Mouse (Mus musculus) macrophage (primary cell): ENCODE data around the gene Sugct. TPM values are rescaled to one million over a fixed set of nuclear protein-coding genes. Genes with fewer than 3 reads are reported as not detected.
A peak's percentile ranks its signal among the peaks of the same experiment; 100 is the strongest.

Experiments
- H3K27ac ChIP-seq: fragments of 350-480 bp; formaldehyde crosslinking; 2 replicates; pipeline ENCODE4 v1.9.0; 2021
- H3K36me3 ChIP-seq: fragments of 350-480 bp; formaldehyde crosslinking; 2 replicates; pipeline ENCODE4 v1.9.0; 2021; ENCODE audit errors: inconsistent target
- H3K4me3 ChIP-seq: fragments of 350-480 bp; formaldehyde crosslinking; 2 replicates; pipeline ENCODE4 v1.9.0; 2021; ENCODE audit errors: inconsistent target
- H3K79me2 ChIP-seq: fragments of 350-480 bp; formaldehyde crosslinking; 2 replicates; pipeline ENCODE4 v1.9.0; 2021; ENCODE audit errors: inconsistent target
- WGBS: methylation state at CpG from one replicate; pipeline ENCODE4 v1.1.7; 2026; ENCODE audit warnings: inconsistent platforms; ENCODE audit not compliant: missing documents; 5-methylcytosine and 5-hydroxymethylcytosine counted together
- polyA plus RNA-seq: library from polyadenylated mRNA; stranded (reverse); fragments of 250-400 nt; gene quantifications from 3 replicates; pipeline ENCODE4 v1.2.4, GENCODE M21; 2018; ENCODE audit warnings: inconsistent platforms
- total RNA-seq, 78 experiments: library from RNA; depleted of rRNA; stranded (reverse); fragments of 250-400 nt; gene quantifications; 1 replicate in 9 of 78; 2 replicates in 24 of 78; 3 replicates in 43 of 78; 4 replicates in 2 of 78; pipeline ENCODE4 v1.2.4; 2018; ENCODE audit warnings: inconsistent platforms in 56 of 78

Gene Sugct
- total RNA-seq (2018; cell fraction: chromatin; rRNA removed), result 10 to 100 TPM in 4 of 26 experiments, 1 to 10 TPM in 22; 3.5 to 16.3 (median 7.4) TPM
- total RNA-seq (2018; cell fraction: cytosol; rRNA removed), result 10 to 100 TPM in 1 of 26 experiments, 1 to 10 TPM in 11, under 1 TPM in 14; 0.55 to 31.1 (median 0.89) TPM
- 10 to 100 TPM in 5 of 26 experiments, 1 to 10 TPM in 20, under 1 TPM in 1; 0.58 to 26.6 (median 3.9) TPM for total RNA-seq (2018; cell fraction: nucleus; rRNA removed)
- 0.50 to 0.74 TPM (median 0.52 TPM) in 3 replicates for polyA plus RNA-seq

GRCm38 (mm10) chr13:17694911-17695699 lies at the start of gene Sugct, which contains the start of gene Mplkip:
Gene Sugct (minus strand): TSS chr13:17695553.
Gene Mplkip (plus strand): TSS chr13:17695192.
- WGBS, result 1% methylated on average over 63 of the region's 66 CpGs
- H3K4me3 ChIP-seq, result peak within 1 kb of the TSS; percentile 86
- H3K36me3 ChIP-seq, result no peaks in the 10 kb centered on the region
- H3K79me2 ChIP-seq, result peaks cover 46% of the 10 kb centered on the region
- H3K27ac ChIP-seq, result peak within 1 kb of the TSS; percentile 95

- Histone ChIP-seq H3K79me2 (no peaks in the 10 kb centered on the region), H3K27ac (no peak overlapping the region), H3K4me3 (no peak overlapping the region), H3K36me3 (peaks cover 10% of the 10 kb centered on the region)
- WGBS, result 65% methylated on average over 3 of the region's 3 CpGs
Measured at GRCm38 (mm10) chr13:17728798-17729197, 33.4 kb upstream of the Sugct start.

GRCm38 (mm10) chr13:17727922-17728321 lies 32.6 kb upstream of the Sugct start:
- Histone ChIP-seq H3K36me3 (peaks cover 10% of the 10 kb centered on the region), H3K27ac (no peak overlapping the region), H3K79me2 (no peaks in the 10 kb centered on the region), H3K4me3 (no peak overlapping the region)
- WGBS, result 66% methylated on average over 2 of the region's 4 CpGs

- H3K4me3 ChIP-seq, result no peak overlapping the region
- no peak overlapping the region for H3K27ac ChIP-seq
- H3K79me2 ChIP-seq, result no peaks in the 10 kb centered on the region; the same call in 1 of the 2 replicates
- WGBS, result 86% methylated on average over 1 of the region's 1 CpGs
- H3K36me3 ChIP-seq, result peaks cover 40% of the 10 kb centered on the region
Measured at GRCm38 (mm10) chr13:17717357-17717756, 22.0 kb upstream of the Sugct start.

- Histone ChIP-seq H3K27ac (no peak overlapping the region), H3K4me3 (no peak overlapping the region), H3K79me2 (peaks cover 56% of the 10 kb centered on the region), H3K36me3 (no peaks in the 10 kb centered on the region)
- 93% methylated on average over 5 of the region's 5 CpGs for WGBS
Measured at GRCm38 (mm10) chr13:17708784-17709311, 13.5 kb upstream of the Sugct start.

GRCm38 (mm10) chr13:17705188-17705826 lies 10.0 kb upstream of the Sugct start:
- Histone ChIP-seq H3K27ac (no peak overlapping the region), H3K36me3 (no peaks in the 10 kb centered on the region), H3K79me2 (peaks cover 90% of the 10 kb centered on the region), H3K4me3 (no peak overlapping the region)
- WGBS, result 98% methylated on average over 6 of the region's 6 CpGs

- H3K36me3 ChIP-seq, result no peaks in the 10 kb centered on the region
- peaks cover 95% of the 10 kb centered on the region for H3K79me2 ChIP-seq
- no peak overlapping the region for H3K4me3 ChIP-seq
- H3K27ac ChIP-seq, result no peak overlapping the region
Measured at GRCm38 (mm10) chr13:17702311-17702710, 7.0 kb upstream of the Sugct start.

GRCm38 (mm10) chr13:17701322-17701721 lies 6.0 kb upstream of the Sugct start:
- Histone ChIP-seq H3K36me3 (no peaks in the 10 kb centered on the region), H3K79me2 (peaks cover 95% of the 10 kb centered on the region), H3K27ac (no peak overlapping the region), H3K4me3 (no peak overlapping the region)

GRCm38 (mm10) chr13:17700090-17700715 lies 4.8 kb upstream of the Sugct start:
- WGBS, result 100% methylated on average over 2 of the region's 3 CpGs
- H3K36me3 ChIP-seq, result no peaks in the 10 kb centered on the region
- peaks cover 95% of the 10 kb centered on the region for H3K79me2 ChIP-seq
- H3K4me3 ChIP-seq, result no peak overlapping the region
- no peak overlapping the region for H3K27ac ChIP-seq

GRCm38 (mm10) chr13:17695898-17696580 lies 686 bp upstream of the Sugct start:
- 4% methylated on average over 7 of the region's 7 CpGs for WGBS

GRCm38 (mm10) chr13:17694414-17694813 lies 939 bp downstream of the Sugct start:
- H3K27ac ChIP-seq, result peak overlapping the region; percentile 32; the same call in 1 of the 2 replicates
- peaks cover 39% of the 10 kb centered on the region for H3K79me2 ChIP-seq
- no peaks in the 10 kb centered on the region for H3K36me3 ChIP-seq
- WGBS, result 2% methylated on average over 24 of the region's 25 CpGs
- peak overlapping the region; percentile 49 for H3K4me3 ChIP-seq

More at GRCm38 (mm10) chr13:17695898-17696580, 686 bp upstream of the Sugct start:
- peak overlapping the region; percentile 86 for H3K4me3 ChIP-seq
- H3K27ac ChIP-seq, result peak overlapping the region; percentile 61
- no peaks in the 10 kb centered on the region for H3K36me3 ChIP-seq
- peaks cover 55% of the 10 kb centered on the region for H3K79me2 ChIP-seq

- Histone ChIP-seq H3K4me3 (peak overlapping the region; percentile 49), H3K79me2 (peaks cover 33% of the 10 kb centered on the region), H3K27ac (peak overlapping the region; percentile 32; the same call in 1 of the 2 replicates), H3K36me3 (no peaks in the 10 kb centered on the region)
- WGBS, result 56% methylated on average over 5 of the region's 5 CpGs
Measured at GRCm38 (mm10) chr13:17693816-17694215, 1.5 kb downstream of the Sugct start.

- Histone ChIP-seq H3K27ac (no peak overlapping the region), H3K36me3 (no peaks in the 10 kb centered on the region), H3K79me2 (peaks cover 9% of the 10 kb centered on the region), H3K4me3 (no peak overlapping the region)
- 100% methylated on average over 1 of the region's 1 CpGs for WGBS
Measured at GRCm38 (mm10) chr13:17691436-17691835, 3.9 kb downstream of the Sugct start.

GRCm38 (mm10) chr13:17690686-17691085 lies 4.7 kb downstream of the Sugct start:
- no peaks in the 10 kb centered on the region for H3K36me3 ChIP-seq
- no peak overlapping the region for H3K4me3 ChIP-seq
- H3K79me2 ChIP-seq, result peaks cover 2% of the 10 kb centered on the region
- no peak overlapping the region for H3K27ac ChIP-seq
